Mouse (Mus musculus) frontal cortex, postnatal 14 days (tissue): Measurements from ENCODE around the gene Pamr1.

Source experiments
- DNase-seq, 2 experiments: peaks; one replicate each; pipeline ENCODE4 v3.0.0; 2022; ENCODE audit warnings: low spot score in 2 of 2

The Pamr1 gene

DNA sequence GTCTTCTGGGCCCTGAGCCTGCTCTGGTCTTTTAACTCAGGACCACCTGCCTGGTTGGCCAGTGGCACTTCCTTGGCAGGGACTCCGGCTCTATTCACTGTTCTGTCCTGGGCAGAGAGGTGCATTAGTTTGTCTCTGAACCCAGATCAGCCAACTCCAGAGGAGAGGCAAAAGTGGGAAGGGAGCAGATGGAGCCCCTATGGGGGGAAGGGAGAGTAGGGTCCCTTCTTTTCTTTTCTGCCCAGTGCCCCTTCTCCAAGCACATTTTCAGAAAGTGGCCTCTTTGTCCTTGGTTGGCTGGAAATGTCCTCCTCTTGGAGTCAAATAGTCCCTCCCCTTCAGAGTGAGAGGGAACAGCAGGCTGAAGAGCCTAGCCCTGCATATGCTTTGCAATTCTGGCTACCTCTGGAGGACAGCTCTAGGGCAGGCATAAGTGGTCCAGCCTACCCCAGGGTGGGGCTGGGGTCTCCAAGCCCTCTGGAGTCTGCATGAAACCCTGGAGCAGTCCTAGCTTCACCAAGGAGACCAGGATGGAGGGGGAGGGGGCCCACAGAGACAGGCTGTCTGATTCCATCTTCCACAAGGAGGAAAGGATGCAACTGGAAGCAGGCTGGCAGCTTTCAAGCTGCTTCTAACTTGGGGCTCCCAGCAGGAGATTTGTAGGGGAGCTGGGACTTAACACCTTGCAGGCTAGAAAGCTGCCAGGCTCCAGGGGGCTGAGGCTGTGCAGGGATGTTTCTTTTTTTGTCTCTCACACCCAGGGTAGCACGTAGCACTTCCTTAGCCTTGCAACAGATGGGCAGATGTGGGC, 49.3 kb downstream of the Pamr1 start:
- peak; percentile 56 to 69 for DNase-seq

DNA sequence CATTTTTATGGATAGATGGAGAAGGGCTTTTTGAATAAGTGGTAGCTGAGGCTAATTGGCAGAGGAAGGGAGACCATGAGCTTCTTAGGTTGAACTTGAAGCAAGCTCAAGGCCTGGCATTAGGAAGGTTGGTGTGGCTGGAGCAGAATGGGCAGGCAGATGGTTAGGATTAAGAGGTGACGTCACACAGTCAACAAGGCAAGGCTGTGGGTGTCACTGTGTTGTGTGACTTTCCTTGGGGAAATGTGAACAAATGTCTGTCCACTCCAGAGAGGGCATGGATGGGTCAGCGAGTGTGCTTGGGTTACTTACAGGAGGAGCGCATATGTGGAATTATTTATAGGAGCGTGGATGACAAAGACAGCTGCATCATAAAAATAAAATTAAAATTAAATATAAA, 50.7 kb downstream of the Pamr1 start:
- no peak for DNase-seq

DNA sequence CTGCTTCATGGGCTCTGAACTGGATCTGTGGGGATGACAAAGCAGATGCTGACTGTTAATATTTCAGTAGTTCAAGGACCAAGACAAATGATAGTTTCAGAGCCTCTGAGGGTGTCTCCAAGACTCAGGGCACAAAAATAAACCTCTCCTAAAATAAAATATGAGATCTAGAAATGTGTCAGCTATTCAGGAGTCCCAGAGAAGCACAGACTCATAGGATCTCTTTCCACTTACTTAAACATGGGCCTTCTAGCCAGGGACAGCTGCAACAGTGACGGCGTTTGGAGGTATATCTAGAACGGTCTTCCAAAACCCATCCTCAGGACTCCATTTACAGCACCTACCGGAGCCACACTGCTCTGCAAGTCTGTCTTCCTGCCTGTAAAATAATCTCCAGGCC, 60.7 kb downstream of the Pamr1 start:
- no peak for DNase-seq

DNA sequence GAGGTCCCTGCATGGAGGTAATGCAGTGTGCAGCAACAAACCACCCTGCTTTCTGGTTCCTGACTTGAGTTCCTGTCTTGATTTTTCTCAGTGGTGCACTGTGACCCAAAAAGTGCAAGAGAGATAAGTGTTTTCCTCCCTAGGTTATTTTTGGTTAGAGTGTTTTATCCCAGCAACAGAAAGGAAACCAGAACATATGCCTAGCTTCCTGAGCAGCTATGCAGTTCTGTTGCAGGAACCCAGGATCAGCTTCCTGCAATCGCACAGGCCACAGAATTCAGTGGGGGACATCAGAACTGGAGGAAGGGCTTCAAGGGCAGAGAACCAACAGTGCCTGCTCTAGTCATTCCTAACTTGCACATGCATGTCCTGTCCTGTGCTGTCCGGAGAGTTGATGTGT, 66.8 kb downstream of the Pamr1 start:
- no peak for DNase-seq

DNA sequence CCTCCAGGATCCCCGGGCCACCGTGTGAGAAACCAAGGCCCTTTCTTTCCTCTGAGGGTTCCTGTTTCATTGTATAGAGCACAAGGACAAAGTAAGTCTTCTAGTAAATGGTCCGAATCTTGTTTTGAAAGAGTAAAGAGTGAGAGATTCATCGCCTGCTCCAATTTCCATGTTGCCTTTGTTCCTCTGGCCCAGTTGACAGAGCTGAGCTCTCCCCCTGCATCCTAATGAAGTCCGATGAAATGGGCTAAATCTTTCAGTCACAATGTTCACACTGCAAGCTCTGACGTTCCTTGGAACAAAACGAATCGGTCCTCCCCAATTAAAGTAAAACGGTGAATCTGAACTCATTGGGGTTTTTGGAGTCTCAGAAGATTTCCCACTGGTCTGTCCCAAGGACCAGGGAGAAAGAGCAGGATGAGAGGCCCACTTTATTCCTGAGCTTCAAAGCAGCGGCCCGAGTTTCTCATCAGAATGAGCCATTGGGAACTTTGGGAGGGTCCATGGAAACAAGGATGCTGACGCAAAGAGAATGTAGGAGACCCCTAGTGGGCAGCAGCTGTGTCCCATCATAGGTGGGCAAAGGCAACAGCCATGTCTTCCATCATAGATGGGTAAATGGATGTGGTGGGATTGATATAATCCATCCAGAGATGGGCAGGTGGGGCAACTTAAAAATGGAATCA, 71.1 kb downstream of the Pamr1 start:
- peak in 1 of 2 experiments; percentile 35 for DNase-seq

DNA sequence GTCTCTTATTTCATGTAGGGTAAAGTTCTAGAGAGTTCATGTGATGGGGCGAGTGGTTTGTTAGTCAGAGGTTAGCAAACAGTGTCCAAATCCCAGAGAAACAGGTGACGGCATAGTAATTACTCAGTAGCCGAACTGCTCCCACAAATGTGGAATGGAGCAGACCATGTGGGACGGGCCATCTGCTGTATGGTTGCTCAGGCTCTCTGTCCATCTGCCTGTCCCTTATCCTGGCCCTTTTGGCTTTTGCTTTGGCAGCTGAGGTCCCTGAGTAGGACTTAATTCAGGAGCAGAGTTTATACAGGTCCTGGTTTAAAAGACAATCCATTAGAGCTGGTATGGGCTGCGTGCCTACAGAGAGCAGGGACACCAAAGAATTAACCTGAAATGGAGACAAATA, 72.4 kb downstream of the Pamr1 start:
- no peak for DNase-seq

DNA sequence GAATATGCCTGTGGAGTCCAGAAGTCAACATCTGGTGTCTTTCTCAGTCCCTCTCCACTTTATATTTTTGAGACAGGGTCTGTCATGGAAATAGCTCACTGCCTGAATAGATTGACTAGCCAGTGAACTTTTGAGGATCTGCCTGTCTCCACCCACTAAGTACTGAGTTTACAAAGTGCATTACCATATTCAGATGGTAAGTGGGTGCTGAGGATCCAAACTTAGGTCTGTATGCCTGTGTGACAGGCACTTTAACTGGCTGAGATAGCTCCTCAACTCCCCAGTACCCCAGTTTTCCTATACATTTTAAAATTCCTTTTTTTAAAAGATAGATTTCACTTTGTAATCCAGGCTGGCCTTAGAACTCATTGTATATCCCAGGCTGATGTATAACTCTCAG, 73.1 kb downstream of the Pamr1 start:
- DNase-seq = no peak

DNA sequence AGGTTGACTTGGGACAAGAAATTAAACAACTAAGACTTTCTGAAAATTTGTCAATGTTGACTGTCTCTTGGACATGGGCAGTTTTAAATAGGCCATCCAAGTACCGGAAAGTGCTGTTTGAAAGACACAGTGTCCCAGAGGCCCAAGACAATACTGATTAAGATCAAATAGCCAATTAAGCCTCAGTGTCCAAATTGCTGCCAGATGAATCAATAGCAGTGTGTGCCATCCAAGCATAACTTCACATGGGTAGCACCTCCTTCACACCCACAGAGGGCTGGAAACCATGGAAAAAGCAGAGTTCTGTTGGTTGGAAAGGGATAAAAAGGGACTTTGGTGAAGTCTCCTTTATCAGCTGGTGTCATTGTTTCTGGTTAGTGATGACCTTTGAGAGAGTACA, 74.7 kb downstream of the Pamr1 start:
- DNase-seq = no peak

DNA sequence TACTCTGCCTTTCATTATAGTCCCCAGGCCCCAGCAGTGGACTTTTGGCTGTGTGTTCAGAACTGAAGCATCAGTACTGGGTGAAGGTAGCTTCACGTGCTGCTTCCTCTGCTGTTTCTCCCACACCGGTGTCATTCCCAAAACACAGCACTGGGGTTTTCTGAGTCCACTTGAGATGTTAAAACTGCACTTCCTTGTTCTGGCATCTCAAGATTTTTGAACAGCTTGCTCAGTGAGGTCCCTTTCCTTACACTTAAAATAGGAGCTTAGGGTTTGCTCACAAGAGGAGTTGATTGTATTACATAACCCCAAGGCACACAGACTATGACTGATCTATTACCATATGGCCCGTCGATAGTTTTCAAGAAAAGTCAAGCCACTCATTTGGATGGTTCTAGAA, 82.5 kb downstream of the Pamr1 start:
- DNase-seq = no peak

DNA sequence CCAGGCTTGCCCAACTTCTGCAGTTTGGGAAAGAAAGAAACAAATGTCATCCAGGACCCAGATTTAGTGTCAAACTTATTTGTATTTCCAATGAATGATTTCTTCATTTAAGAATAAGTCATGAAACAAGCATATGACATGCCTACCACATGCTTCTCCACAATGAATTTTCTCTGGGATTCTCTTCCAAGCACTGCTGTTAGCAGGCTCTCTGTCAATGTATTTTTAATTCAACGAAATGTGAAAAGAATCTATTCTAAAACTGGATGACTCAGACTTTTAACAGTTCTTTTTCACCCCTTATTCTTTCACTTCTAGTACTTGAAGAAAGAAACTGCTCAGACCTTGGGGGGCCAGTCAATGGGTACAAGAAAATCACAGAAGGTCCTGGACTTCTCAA, 84.2 kb downstream of the Pamr1 start:
- DNase-seq = no peak

DNA sequence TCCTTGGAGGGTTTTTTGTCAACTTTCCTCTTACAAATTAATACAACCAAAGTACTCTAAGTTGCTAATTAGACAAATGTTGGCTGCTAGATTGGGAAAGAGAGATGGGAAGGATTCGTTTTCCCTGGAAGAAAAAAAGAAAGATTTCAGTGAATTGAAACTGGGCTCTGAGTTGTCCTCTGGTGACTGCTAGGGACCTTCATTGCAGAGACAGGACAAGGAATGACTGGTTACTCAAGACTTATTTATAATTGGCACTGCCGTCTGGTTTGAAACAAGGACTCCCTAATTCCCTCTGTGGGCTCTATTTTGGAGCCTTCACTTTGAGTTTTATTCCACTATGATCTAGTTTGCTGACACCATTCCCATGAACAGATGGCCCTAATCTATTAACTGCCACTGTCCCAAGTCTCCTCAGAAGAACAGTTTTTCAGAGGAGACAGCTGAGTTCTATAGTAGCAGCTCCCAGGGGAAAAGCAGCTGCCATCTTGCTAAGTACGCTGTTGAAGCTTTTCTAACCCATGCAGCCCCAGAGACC, 85.8 kb downstream of the Pamr1 start:
- DNase-seq = no peak

DNA sequence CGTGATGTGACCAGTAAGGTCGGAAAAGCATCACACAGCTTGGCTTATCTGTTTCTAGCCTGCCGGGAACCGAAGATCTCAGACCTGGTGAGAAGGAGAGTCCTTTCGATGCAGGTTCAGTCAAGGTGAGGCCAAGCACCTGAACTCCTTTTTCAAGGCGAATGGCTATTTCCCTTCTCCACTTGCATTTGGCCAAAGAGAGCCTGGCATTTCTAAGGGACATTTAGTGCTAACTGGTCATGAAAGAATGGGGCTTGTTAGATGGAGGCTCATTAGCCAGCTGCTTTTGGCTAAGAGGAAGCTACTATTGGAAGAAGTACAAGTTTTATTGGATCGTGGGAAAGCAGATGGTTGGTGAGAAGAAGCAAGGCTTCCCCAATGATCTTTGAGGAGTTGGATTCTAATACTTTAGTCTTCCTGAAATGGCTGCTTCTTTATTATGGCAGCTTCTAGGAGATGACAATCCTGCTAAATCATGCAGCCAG, 86.3 kb downstream of the Pamr1 start:
- no peak for DNase-seq

DNA sequence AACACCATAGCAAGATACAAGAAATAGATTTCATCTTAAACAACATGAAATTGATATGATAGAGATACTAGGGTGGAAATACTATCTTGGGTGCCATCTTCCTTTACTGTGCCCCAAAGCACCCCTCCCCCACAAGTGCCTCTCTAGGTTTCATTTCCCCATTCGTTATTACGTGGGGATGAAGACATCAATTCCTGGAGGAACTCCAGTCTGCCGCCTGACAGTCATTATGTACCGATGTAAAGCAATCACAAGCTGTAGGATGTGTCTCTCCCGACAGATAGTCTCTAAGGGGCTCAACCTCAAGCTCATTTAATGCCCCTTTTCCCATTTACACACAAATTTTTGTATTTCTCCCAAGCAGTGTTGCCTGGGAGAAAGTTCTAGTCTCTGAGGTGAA, 88.3 kb downstream of the Pamr1 start:
- no peak for DNase-seq

DNA sequence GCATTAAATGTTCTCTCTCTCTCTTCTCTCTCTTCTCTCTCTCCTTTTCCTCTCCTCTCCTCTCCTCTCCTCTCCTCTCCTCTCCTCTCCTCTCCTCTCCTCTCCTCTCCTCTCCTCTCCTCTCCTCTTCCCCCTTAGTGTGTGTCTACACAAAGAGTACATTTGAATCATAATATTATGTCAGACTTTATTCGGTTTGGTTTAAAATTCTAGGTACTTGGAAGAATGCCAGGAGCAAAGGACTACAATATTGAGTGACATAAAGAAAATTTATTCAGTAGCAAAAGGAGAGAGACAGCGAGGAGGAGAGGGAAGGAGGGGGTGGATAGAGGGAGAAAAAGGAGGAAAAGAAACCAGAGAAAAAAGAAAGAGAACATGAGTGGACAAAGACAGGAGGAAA, 88.9 kb downstream of the Pamr1 start:
- DNase-seq = no peak

DNA sequence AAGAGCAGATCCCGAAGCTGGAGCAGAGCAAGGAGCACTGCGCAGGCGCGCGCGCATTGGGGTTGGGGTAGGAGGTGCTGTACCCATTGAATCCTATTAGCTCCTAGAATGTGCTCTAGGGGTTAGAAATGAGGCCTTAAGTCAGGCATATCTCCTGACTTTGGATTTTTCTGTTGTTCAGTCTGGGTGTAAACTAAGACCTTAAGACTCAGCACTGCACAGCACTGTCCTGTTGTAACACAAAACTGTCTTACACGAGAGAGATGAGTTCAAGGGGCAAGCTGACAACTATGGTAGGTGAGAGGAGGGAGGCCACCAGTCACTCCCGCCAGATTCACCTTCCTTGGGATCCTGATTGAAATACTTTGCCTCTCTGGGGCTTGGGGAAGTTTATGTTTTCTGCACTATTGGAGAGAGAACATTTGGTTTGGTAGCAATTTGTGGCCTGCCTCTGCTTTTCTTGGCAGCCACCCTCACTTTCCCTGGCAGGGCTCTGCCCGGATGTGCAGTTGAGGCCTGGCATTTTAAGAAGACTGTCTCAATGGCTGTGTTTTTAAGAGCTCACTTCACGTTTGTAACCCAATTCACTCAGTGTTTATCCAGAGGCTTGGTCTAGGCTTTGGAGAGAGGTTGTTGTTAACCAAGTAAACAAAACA, 99.2 kb downstream of the Pamr1 start:
- DNase-seq = peak in 1 of 2 experiments; percentile 50

DNA sequence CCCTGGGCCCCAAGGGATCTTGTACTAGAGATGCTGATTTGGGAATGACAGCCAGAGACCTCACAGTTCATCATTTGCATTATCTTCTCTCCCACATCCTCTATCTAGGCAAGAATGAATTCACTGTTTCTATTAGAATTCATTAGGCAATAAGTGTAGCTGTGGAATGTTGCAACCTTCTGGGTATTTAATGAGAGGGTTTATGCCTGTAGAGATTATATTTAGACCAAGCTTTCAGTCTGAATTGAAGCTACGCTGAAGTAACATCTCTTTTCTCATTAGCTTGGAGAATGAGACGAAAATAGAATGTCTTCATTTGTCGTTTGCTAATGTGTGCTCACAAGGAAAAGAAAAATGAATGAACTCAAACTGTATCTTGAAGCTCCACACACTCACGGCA, 100.5 kb downstream of the Pamr1 start:
- no peak for DNase-seq

DNA sequence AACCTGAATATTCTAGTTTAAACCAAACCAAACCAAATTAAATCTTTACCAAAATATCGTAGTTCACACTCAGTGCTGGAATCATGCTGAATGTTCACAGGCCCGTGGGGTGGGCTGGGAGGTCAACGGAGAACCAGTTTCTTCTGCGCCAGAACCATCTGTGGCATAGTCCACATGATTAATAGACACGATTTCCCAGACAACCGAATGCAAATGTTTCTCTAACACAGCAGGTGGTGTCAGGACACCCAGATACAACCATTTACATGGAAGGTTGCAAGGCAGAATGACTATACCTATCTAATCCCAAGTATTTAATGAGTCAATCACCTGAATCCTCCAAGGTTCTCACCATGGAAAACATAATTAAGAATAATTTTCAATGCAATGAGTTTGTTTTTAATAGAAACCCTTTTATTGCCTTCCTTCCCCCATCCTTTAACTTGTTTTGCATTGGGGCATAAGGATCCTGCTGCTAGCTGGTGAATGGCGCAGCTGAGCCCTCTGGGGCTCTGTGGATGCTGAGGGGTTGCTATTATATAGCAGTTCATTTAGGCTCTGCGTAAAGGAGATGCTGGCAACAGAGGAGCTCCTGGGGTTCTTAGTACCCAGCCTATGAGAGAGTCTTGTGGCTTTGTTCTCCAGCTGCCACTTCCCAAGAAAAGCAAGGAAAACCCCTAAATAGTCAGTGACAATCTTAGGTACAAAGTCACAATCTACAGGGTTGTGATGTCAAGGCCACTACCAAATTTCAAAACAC, 106.3 kb downstream of the Pamr1 start:
- DNase-seq = no peak

DNA sequence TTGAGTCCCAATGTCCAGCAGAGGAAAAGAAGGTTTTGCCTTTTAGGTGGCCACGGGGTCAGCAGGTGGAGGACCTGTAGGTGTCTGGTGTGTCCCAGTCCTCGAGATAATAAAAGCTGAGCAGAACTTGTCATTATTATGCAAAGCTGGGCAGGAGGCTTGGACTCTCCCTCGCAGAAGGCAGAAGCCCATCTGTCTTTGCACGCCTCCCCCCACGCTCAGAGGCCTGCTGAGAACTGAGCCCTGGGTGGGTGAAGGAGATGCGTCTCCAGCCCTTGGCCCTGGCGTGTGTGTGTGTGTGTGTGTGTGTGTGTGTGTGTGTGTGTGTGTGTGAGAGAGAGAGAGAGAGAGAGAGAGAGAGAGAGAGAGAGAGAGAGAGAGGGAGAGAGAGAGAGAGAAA, 107.9 kb downstream of the Pamr1 start:
- DNase-seq = peak in 1 of 2 experiments; percentile 37

DNA sequence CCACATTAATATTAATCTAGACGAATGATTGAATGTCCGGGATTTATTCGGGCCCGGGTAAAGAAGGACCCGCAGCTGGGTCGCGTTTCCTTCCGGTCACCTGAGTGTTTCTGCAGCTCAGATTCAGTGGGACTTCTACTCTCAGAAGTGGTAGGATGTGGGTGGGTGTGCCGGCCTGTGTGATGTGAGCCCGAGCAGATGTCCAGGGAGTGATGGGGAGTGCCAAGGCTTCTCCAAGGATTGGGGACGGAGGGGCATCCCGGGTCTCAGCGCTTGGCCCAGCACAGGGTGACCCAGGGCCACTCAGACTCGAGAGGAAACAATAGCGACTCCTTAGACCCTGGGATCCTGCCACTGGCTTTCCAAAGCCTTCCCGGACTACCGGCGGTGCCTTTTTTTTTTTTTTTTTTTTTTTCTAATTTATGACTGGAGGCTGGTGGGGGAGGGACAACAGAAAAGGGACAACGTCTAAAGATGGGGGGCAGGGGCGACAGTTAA, 108.4 kb downstream of the Pamr1 start, which contains the start of gene Slc1a2:
Slc1a2 (plus strand) TSS at position 497 of the 498 bp plus-strand sequence.
- peak; percentile 50 to 78 for DNase-seq

DNA sequence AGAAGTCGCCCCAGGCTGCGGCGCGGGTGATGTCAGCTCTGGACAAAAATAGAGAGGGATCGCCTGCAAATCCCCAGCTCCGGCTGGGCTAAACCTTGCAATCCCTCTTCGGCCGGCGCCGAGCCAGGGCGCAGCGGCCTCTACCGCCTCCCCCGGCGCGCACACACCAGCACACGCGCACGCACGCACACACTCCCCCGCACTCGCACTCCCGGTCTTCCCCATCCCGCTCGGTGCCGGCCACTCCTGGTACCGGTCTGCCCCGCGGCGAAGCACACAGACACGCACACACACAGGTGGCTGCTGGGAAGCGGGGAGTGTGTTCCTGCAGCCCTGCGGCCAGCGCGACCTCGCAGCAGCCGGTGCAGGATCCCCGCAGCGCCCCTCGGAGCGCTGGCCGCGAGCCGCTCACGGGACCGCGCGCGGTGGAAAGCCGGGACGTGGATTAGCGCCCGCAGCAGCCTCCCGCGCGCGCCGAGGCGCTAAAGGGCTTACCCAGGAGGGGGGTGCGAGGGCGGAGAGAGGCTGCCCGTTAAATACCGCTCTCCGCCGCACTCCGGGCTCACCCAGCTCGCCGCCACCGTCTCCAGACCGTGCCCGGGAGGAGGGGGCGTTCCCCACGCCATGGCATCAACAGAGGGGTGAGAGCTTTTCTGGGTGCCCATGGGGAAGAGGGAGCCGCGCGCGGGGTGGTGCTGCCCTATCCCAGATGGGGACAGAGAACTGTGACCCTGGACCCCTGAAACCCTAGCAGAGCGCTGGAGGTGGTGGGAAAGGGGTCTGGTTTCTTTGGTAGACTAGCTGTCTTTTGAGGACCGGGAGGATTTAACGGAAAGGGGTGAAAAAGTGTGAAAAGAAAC, 109.1 kb downstream of the Pamr1 start:
- DNase-seq = peak; percentile 52 to 65

DNA sequence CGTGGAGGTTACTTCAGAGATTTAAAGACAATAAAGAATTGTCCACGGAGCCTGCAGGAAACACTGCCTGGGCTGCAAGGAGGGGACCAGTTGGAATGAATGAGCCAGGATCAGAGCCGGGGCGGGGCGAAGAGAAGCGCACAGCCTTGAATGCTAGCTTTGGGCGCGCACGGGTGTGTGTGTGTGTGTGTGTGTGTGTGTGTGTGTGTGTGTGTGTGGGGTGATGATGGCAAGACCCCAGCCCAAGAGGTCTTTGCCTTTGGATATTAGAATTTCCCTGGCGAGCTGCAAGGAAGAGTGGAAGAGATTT, 109.7 kb downstream of the Pamr1 start:
- no peak for DNase-seq
